Mouse (Mus musculus) subcutaneous adipose tissue, adult 2 months (tissue): ENCODE data around the gene Slc11a2. TPM values are rescaled to one million over a fixed set of nuclear protein-coding genes. Genes with fewer than 3 reads are reported as not detected.

Experiments
- polyA plus RNA-seq: library from polyadenylated mRNA; depleted of rRNA; stranded (reverse); fragments of >200 nt; gene quantifications from 2 replicates; pipeline ENCODE4 v1.2.3, GENCODE M21; 2012; ENCODE audit warnings: low replicate concordance; rRNA removed

Slc11a2 gene
- 38.9 and 55.0 TPM in 2 replicates for polyA plus RNA-seq

DNA sequence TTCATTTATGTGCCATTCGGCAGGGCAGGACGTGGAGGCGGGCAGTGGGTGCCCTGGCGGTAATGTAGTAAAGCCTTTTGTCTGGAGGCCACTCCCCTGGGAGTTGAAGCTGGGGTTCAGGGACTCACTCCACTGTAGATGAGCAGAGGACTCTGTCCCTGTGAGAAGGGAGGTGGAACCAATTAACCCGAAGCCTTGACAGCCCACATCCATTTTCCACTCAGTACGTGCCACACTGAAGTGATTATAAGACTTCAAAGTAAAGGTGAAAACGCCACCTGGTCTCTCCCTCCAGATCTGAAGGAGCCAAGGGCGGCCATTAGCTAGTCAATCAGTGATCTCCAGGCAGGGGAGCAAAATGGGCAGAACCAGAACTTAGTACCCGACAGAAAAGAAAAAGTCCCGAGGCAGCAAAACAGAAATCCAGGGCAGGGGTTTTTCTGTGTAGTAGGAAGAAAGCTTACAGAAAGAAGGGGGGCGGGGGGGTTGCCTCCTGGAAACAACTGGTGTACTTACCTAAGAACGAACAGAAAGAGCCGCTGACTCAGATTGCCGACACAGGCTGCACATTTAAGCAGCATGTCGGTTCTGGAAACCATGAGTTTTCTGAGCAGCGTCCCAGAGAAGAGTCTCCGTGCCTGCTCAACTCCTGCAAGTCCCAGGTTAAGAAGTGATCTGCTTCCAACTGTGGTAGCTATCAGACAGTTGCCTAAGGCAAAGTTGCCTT is at the start of gene Slc11a2:
Slc11a2 (minus strand) TSS at position 677 of the 727 bp plus-strand sequence.

DNA sequence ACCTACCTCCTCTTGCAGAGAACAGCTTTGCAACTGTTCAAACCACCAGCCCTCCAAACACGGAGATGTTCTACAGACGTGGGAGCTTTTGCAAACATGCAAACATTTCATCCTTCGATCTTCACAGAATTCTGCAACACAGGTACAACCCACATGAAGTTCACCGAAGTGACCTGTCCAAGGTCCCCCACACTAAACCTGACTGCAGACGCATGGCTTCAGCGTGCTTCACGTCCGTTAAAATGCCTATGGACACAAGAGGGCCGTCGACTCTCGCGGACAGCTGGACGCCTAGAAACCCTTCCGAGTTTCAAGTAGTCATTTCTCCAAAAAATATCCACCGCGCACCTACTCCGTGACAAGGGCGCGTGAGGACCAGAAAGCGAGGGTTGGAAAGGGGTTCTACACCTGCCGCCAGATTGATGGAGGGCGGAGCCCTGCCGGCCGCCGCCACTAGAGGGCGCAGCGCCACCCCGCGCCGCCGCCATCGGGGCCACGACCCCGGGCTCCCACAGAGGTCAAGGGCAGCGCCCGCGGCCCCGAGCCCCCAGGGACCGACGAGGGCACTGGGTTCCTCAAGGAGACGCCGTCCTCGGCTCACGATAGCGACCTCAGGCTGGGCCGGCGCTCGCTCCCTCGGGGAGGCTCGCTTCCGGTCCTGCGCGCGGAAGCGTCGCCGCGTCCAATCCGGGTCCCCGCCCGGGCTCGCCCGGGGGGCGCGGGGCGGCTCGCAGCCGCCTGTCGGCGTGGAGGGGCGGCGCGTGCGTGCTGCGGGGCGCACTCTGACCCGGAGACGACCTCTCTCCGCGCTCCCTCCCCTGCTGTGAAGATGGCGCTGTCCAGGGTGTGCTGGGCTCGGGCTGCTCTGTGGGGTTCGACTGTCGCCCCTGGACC is 43.7 kb upstream of the Slc11a2 start, which contains the start of gene Letmd1:
Letmd1 (plus strand) TSS at position 729 of the 894 bp plus-strand sequence.

DNA sequence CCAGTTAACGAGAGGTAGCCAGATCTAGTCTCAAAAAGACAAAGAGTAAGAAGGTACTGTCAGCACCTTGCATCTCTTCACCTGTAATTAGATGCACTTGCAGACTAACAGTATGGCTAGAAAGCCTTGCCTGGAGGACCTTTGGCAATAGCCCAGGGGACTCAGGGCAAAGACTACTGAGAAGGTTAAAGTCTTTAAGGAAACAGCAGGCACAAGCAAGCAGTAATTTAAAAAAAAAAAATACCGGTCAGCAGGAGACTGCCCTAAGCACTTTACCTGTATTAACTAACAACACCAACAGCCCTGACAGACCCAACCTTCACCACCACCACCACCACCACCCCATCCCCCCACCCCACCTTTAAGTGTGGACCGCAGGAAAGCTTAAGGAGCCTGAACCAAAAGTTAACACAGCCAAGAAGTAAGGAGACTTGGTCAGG is 3.1 kb downstream of the Slc11a2 start, which contains the start of gene Gm5475:
Gm5475 (plus strand) TSS at position 390 of the 440 bp plus-strand sequence.

DNA sequence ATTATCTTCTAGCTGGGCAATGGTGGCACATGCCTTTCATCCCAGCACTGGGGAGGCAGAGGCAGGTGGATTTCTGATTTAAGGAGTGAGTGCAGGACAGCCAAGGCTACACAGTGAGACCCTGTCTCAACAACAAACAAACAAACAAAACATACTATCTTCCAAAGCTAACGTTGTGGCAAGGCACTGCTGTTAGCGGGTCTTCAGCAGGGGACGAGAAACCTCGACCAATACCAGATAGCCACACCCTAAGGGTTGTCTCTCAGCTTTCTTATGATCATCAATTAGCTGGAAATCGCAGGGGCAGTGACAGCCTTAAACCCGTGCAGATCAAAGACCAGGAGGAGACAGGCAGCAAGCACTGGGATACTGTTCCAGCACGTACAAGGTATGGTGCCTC is 60.6 kb downstream of the Slc11a2 start, which contains the start of gene Higd1c:
Higd1c (plus strand) TSS at position 301 of the 400 bp plus-strand sequence.

DNA sequence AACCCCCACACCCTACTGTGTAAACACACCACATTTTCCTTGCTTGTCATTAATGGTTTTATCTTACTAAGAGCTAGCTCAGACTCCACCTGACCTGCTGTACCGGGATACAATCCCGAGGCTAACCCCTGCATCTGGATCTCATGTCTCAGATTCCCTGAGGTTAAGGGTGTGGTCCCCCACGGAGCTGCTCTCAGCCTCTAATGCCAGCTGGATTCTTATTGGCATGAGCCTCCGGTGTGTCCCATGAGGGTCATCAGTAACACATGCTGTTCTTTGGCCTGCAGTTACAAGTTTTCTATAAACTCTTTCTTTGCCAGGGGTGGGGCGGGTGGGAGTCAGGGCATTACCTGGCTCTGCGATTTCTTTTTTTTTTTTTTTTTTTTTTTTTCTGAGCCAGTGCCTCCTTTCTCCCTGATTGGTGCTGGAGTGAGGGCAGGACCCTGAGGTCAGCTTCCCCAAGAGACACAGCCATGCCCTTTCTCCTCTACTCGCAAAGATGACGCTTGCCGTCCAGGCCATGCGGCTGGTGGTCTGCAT is 72.1 kb downstream of the Slc11a2 start, which contains the start of the genes Methig1 and Mettl7a2:
Methig1 (plus strand) TSS at position 439 of the 540 bp plus-strand sequence.
Mettl7a2 (plus strand) TSS at position 490 of the 540 bp plus-strand sequence.

Other genes with a start within 250 kb of the Slc11a2 start
- gene Atf1, start 197.3 kb downstream of the Slc11a2 start, polyA plus RNA-seq: 48.5 and 56.8 TPM in 2 replicates
- not detected in 2 replicates for gene Tmprss12, start 144.2 kb downstream of the Slc11a2 start, polyA plus RNA-seq
- gene Mettl7a1, start 120.9 kb downstream of the Slc11a2 start, polyA plus RNA-seq: 156 and 205 TPM in 2 replicates
- gene Mettl7a3, start 90.1 kb downstream of the Slc11a2 start, polyA plus RNA-seq: 0.48 TPM in 1 of 2 replicates, not detected in the other
- 0.10 TPM in 1 of 2 replicates, not detected in the other for gene Methig1, start 71.9 kb downstream of the Slc11a2 start, polyA plus RNA-seq
- gene Mettl7a2, start 71.9 kb downstream of the Slc11a2 start, polyA plus RNA-seq: not detected in 2 replicates
- not detected in 2 replicates for gene Higd1c, start 60.5 kb downstream of the Slc11a2 start, polyA plus RNA-seq
- gene Gm5475, start 2.9 kb downstream of the Slc11a2 start, polyA plus RNA-seq: not detected in 2 replicates
- 92.1 and 133 TPM in 2 replicates for gene Letmd1, start 44.0 kb upstream of the Slc11a2 start, polyA plus RNA-seq
- 3.7 and 6.8 TPM in 2 replicates for gene Csrnp2, start 70.4 kb upstream of the Slc11a2 start, polyA plus RNA-seq
- gene Tfcp2, start 126.9 kb upstream of the Slc11a2 start, polyA plus RNA-seq: 9.0 and 18.5 TPM in 2 replicates
- gene Pou6f1, start 174.9 kb upstream of the Slc11a2 start, polyA plus RNA-seq: 25.9 and 36.4 TPM in 2 replicates
- gene Dazap2, start 190.3 kb upstream of the Slc11a2 start, polyA plus RNA-seq: 511 and 671 TPM in 2 replicates
- 43.6 and 51.9 TPM in 2 replicates for gene Smagp, start 211.9 kb upstream of the Slc11a2 start, polyA plus RNA-seq
- gene Bin2, start 244.5 kb upstream of the Slc11a2 start, polyA plus RNA-seq: 2.9 and 6.6 TPM in 2 replicates